In genomic region chr2:52741681-52742255, GRCm38 (mm10) we compare ENCODE assay signal across 8 mouse cellular contexts. TPM values are rescaled to one million over a fixed set of nuclear protein-coding genes. Genes with fewer than 3 reads are reported as not detected.
DNase-seq lines count a peak whose midpoint lies in the region; ATAC-seq and TF ChIP-seq lines count a peak whose summit lies in the region.

No protein-coding gene starts in this region.

- DNase-seq in cerebellum, adult 2 months: peak in 1 of 2 experiments; percentile 70
- no peak for DNase-seq in cerebellum, adult 8-10 months
- DNase-seq in urinary bladder, postnatal 14 days (ENCODE audit: low spot score): peak; percentile 75
- DNase-seq in urinary bladder, adult 18-20 months (ENCODE audit: low spot score in 2 of 2): no peak
- peak; percentile 79 for DNase-seq in forebrain, embryonic 14.5 days (ENCODE audit: low spot score)

- peak; percentile 95 for ATAC-seq in forebrain, embryonic 14.5 days
- ATAC-seq in intestine, embryonic 16.5 days: peak; percentile 97
- ATAC-seq in megakaryocyte, adult 5-6 weeks (ENCODE audit: poor library complexity, severe bottlenecking): peak; percentile 77
- ATAC-seq in stomach, embryonic 16.5 days (ENCODE audit: insufficient read depth, low FRiP score): peak; percentile 94

- TF ChIP-seq POLR2A in cerebellum, adult 2 months (IDR thresholded peaks at IDR 0.05; ENCODE audit: borderline replicate concordance, insufficient read depth, low read length): no peak

- H3K27ac ChIP-seq in cerebellum, adult 2 months (ENCODE audit: insufficient read depth, low read length): peak overlapping the region; percentile 90
- H3K27ac ChIP-seq in forebrain, embryonic 14.5 days (ENCODE audit: low read depth, low read length): peak overlapping the region; percentile 94
- H3K27ac ChIP-seq in intestine, embryonic 16.5 days (ENCODE audit: low read length): peak overlapping the region; percentile 96
- H3K27ac ChIP-seq in stomach, embryonic 16.5 days (ENCODE audit: low read length): peak overlapping the region; percentile 98

- peak overlapping the region; percentile 77 for H3K4me3 ChIP-seq in cerebellum, adult 2 months (replicated peaks; ENCODE audit: insufficient read depth, low read depth, low read length)
- peak overlapping the region; percentile 86 for H3K4me3 ChIP-seq in forebrain, embryonic 14.5 days (ENCODE audit: low read depth, low read length)
- peak overlapping the region; percentile 90 for H3K4me3 ChIP-seq in intestine, embryonic 16.5 days (ENCODE audit: low read length)
- peak overlapping the region; percentile 88 for H3K4me3 ChIP-seq in stomach, embryonic 16.5 days (replicated peaks; ENCODE audit: low read length)

- H3K9me3 ChIP-seq in forebrain, embryonic 14.5 days (replicated peaks; ENCODE audit: control insufficient read depth, low read length): no peaks in the 10 kb centered on the region
- H3K9me3 ChIP-seq in intestine, embryonic 16.5 days (ENCODE audit: control insufficient read depth, low read length): no peaks in the 10 kb centered on the region
- no peaks in the 10 kb centered on the region for H3K9me3 ChIP-seq in stomach, embryonic 16.5 days (replicated peaks; ENCODE audit: control insufficient read depth, low read length)

- under 1% methylated on average over 54 of the region's 54 CpGs for WGBS in cerebellum, adult 2 months
- under 1% methylated on average over 54 of the region's 54 CpGs for WGBS in forebrain, embryonic 14.5 days
- under 1% methylated on average over 54 of the region's 54 CpGs for WGBS in intestine, embryonic 16.5 days
- 0% methylated on average over 54 of the region's 54 CpGs for WGBS in stomach, embryonic 16.5 days

- peak overlapping the region; percentile 66 for H3K4me2 ChIP-seq in forebrain, embryonic 14.5 days (ENCODE audit: low read length)
- H3K4me2 ChIP-seq in intestine, embryonic 16.5 days (ENCODE audit: low read depth, low read length): peak overlapping the region; percentile 70
- H3K4me2 ChIP-seq in stomach, embryonic 16.5 days (ENCODE audit: low read depth, low read length): peak overlapping the region; percentile 73

- no peaks in the 10 kb centered on the region for H3K36me3 ChIP-seq in forebrain, embryonic 14.5 days (ENCODE audit: control insufficient read depth, insufficient read depth, low read length)
- no peaks in the 10 kb centered on the region for H3K36me3 ChIP-seq in intestine, embryonic 16.5 days (ENCODE audit: control insufficient read depth, insufficient read depth, low read length)
- H3K36me3 ChIP-seq in stomach, embryonic 16.5 days (ENCODE audit: control insufficient read depth, insufficient read depth, low read length): no peaks in the 10 kb centered on the region

- TF ChIP-seq CTCF in cerebellum, adult 2 months (IDR thresholded peaks at IDR 0.05; ENCODE audit: borderline replicate concordance, insufficient read depth, low read depth, low read length): no peak

- no peaks in the 10 kb centered on the region for H3K4me1 ChIP-seq in cerebellum, adult 2 months (ENCODE audit: control insufficient read depth, insufficient read depth, low read length)
- H3K4me1 ChIP-seq in forebrain, embryonic 14.5 days (ENCODE audit: control insufficient read depth, insufficient read depth, low read length): peaks cover 6% of the 10 kb centered on the region; the same call in 1 of the 2 replicates
- 0 out of 2 replicates have a peak, but pooled peaks cover 3% of the 10 kb centered on the region for H3K4me1 ChIP-seq in intestine, embryonic 16.5 days (ENCODE audit: control insufficient read depth, insufficient read depth, low read length)
- peaks cover 3% of the 10 kb centered on the region; the same call in 1 of the 2 replicates for H3K4me1 ChIP-seq in stomach, embryonic 16.5 days (ENCODE audit: control insufficient read depth, insufficient read depth, low read length)

- peak overlapping the region; percentile 91 for H3K9ac ChIP-seq in forebrain, embryonic 14.5 days (ENCODE audit: low read length)
- H3K9ac ChIP-seq in intestine, embryonic 16.5 days (ENCODE audit: low read depth, low read length): peak overlapping the region; percentile 93
- peak overlapping the region; percentile 97 for H3K9ac ChIP-seq in stomach, embryonic 16.5 days (ENCODE audit: low read length)

- H3K27me3 ChIP-seq in cerebellum, adult 2 months (ENCODE audit: control insufficient read depth, insufficient read depth, low read length): no peaks in the 10 kb centered on the region
- no peaks in the 10 kb centered on the region for H3K27me3 ChIP-seq in forebrain, embryonic 14.5 days (replicated peaks; ENCODE audit: control insufficient read depth, insufficient read depth, low read length)
- no peaks in the 10 kb centered on the region for H3K27me3 ChIP-seq in intestine, embryonic 16.5 days (replicated peaks; ENCODE audit: control insufficient read depth, insufficient read depth, low read length)
- no peaks in the 10 kb centered on the region for H3K27me3 ChIP-seq in stomach, embryonic 16.5 days (ENCODE audit: control insufficient read depth, insufficient read depth, low read length)

RNA-seq across cellular contexts. Expression of gene Stam2, which starts 0.3 kb away (rescaled TPM):
- 11.2 and 13.2 TPM in 2 replicates for polyA plus RNA-seq in cerebellum, adult 2 months (2012; rRNA removed)
- polyA plus RNA-seq in forebrain, embryonic 14.5 days (2014; fragmentation: Nextera tagmentation; extraction: Ambion mirVana): 51.1 and 55.7 TPM in 2 replicates
- 33.0 and 34.4 TPM in 2 replicates for polyA plus RNA-seq in intestine, embryonic 16.5 days (2015; fragmentation: Nextera tagmentation; extraction: Ambion mirVana)
- 32.3 and 33.2 TPM in 2 replicates for total RNA-seq in megakaryocyte, adult 5-6 weeks (2015)
- 30.8 and 31.8 TPM in 2 replicates for total RNA-seq in megakaryocyte, adult 5-6 weeks (2017)
- polyA plus RNA-seq in stomach, embryonic 16.5 days (2015; fragmentation: Nextera tagmentation; extraction: Ambion mirVana): 37.2 and 42.1 TPM in 2 replicates

Comparison
In these comparisons a context has a peak if more than half of its experiments do, and no peak if none do; other contexts are left out.
1. DNase-seq: peak in urinary bladder, postnatal 14 days (single experiment) and forebrain, embryonic 14.5 days (single experiment); none in cerebellum, adult 8-10 months (single experiment) and urinary bladder, adult 18-20 months (0 of 2).
2. Peak in every context shown above with its lines, with median percentiles within 50 percentile points of each other: H3K27ac ChIP-seq, H3K4me3 ChIP-seq, ATAC-seq, H3K4me2 ChIP-seq and H3K9ac ChIP-seq.